Mouse (Mus musculus): ENCODE data around the gene Prc1. TPM values are rescaled to one million over a fixed set of nuclear protein-coding genes. Genes with fewer than 3 reads are reported as not detected.
A peak's percentile ranks its signal among the peaks of the same experiment; 100 is the strongest.

Gene Prc1
- polyA plus RNA-seq, 1 experiment from 2014 or later = 57.6 TPM

- DNase-seq (no peak), ATAC-seq (no peak)
- Histone ChIP-seq H3K4me1 (ENCODE audit: insufficient read depth) (peaks cover 6% of the 10 kb centered on the region), H3K27me3 (ENCODE audit: insufficient read depth, low read length) (no peaks in the 10 kb centered on the region), H3K27ac (ENCODE audit: low read depth) (no peak overlapping the region), H3K4me2 (ENCODE audit: low read depth, low read length) (no peak overlapping the region), H3K9me3 (ENCODE audit: low read length) (no peaks in the 10 kb centered on the region), H3K4me3 (ENCODE audit: low read depth, low read length) (no peak overlapping the region), H3K9ac (replicated peaks) (no peak overlapping the region), H3K36me3 (replicated peaks; ENCODE audit: insufficient read depth, low read length) (peaks cover 68% of the 10 kb centered on the region)
- WGBS (ENCODE audit: insufficient replicate concordance) = 82% methylated on average over 3 of the region's 3 CpGs
- TF ChIP-seq EP300 (IDR thresholded peaks at IDR 0.05; ENCODE audit: low read depth) (no peak), CTCF (IDR thresholded peaks at IDR 0.05; ENCODE audit: low read depth) (no peak)
Measured at GRCm38 (mm10) chr7:80281646-80282045, 12.6 kb upstream of the Prc1 start.

GRCm38 (mm10) chr7:80283226-80283918 lies 10.9 kb upstream of the Prc1 start:
- Histone ChIP-seq H3K9me3 (ENCODE audit: low read length) (no peaks in the 10 kb centered on the region), H3K36me3 (replicated peaks; ENCODE audit: insufficient read depth, low read length) (peaks cover 69% of the 10 kb centered on the region), H3K4me2 (ENCODE audit: low read depth, low read length) (no peak overlapping the region), H3K27ac (ENCODE audit: low read depth) (0 out of 2 replicates have a peak overlapping the region, but pooled peaks have one; percentile 11), H3K27me3 (ENCODE audit: insufficient read depth, low read length) (no peaks in the 10 kb centered on the region), H3K4me3 (ENCODE audit: low read depth, low read length) (no peak overlapping the region), H3K4me1 (ENCODE audit: insufficient read depth) (peaks cover 6% of the 10 kb centered on the region), H3K9ac (replicated peaks) (0 out of 2 replicates have a peak overlapping the region, but pooled peaks have one; percentile 41)
- peak; percentile 87 for ATAC-seq
- no peak for TF ChIP-seq CTCF (IDR thresholded peaks at IDR 0.05; ENCODE audit: low read depth)
- TF ChIP-seq EP300 (IDR thresholded peaks at IDR 0.05; ENCODE audit: low read depth) = peak; percentile 33; the same call in 1 of the 2 replicates
- no peak for DNase-seq
- WGBS (ENCODE audit: insufficient replicate concordance) = 54% methylated on average over 3 of the region's 3 CpGs

- ATAC-seq = no peak
- peaks cover 61% of the 10 kb centered on the region for H3K36me3 ChIP-seq (replicated peaks; ENCODE audit: insufficient read depth, low read length)
- H3K9me3 ChIP-seq (ENCODE audit: low read length) = no peaks in the 10 kb centered on the region
- TF ChIP-seq CTCF (IDR thresholded peaks at IDR 0.05; ENCODE audit: low read depth) (no peak), EP300 (IDR thresholded peaks at IDR 0.05; ENCODE audit: low read depth) (no peak)
- no peak overlapping the region for H3K27ac ChIP-seq (ENCODE audit: low read depth)
- H3K9ac ChIP-seq (replicated peaks) = no peak overlapping the region
- 84% methylated on average over 5 of the region's 5 CpGs for WGBS (ENCODE audit: insufficient replicate concordance)
- no peak overlapping the region for H3K4me3 ChIP-seq (ENCODE audit: low read depth, low read length)
- H3K27me3 ChIP-seq (ENCODE audit: insufficient read depth, low read length) = no peaks in the 10 kb centered on the region
- H3K4me2 ChIP-seq (ENCODE audit: low read depth, low read length) = no peak overlapping the region
- H3K4me1 ChIP-seq (ENCODE audit: insufficient read depth) = peaks cover 6% of the 10 kb centered on the region
- DNase-seq = no peak
Measured at GRCm38 (mm10) chr7:80284391-80284790, 9.9 kb upstream of the Prc1 start.

GRCm38 (mm10) chr7:80285725-80286124 lies 8.5 kb upstream of the Prc1 start:
- Histone ChIP-seq H3K4me3 (ENCODE audit: low read depth, low read length) (no peak overlapping the region), H3K27ac (ENCODE audit: low read depth) (no peak overlapping the region), H3K9ac (replicated peaks) (no peak overlapping the region), H3K9me3 (ENCODE audit: low read length) (no peaks in the 10 kb centered on the region), H3K36me3 (replicated peaks; ENCODE audit: insufficient read depth, low read length) (peaks cover 60% of the 10 kb centered on the region), H3K27me3 (ENCODE audit: insufficient read depth, low read length) (no peaks in the 10 kb centered on the region), H3K4me1 (ENCODE audit: insufficient read depth) (peaks cover 6% of the 10 kb centered on the region), H3K4me2 (ENCODE audit: low read depth, low read length) (no peak overlapping the region)
- 92% methylated on average over 6 of the region's 6 CpGs for WGBS (ENCODE audit: insufficient replicate concordance)
- TF ChIP-seq EP300 (IDR thresholded peaks at IDR 0.05; ENCODE audit: low read depth) = no peak
- no peak for TF ChIP-seq CTCF (IDR thresholded peaks at IDR 0.05; ENCODE audit: low read depth)
- ATAC-seq (no peak), DNase-seq (no peak)

- DNase-seq (no peak), ATAC-seq (no peak)
- peaks cover 6% of the 10 kb centered on the region for H3K4me1 ChIP-seq (ENCODE audit: insufficient read depth)
- no peaks in the 10 kb centered on the region for H3K27me3 ChIP-seq (ENCODE audit: insufficient read depth, low read length)
- 78% methylated on average over 10 of the region's 10 CpGs for WGBS (ENCODE audit: insufficient replicate concordance)
- H3K4me2 ChIP-seq (ENCODE audit: low read depth, low read length) = no peak overlapping the region
- no peak overlapping the region for H3K4me3 ChIP-seq (ENCODE audit: low read depth, low read length)
- H3K36me3 ChIP-seq (replicated peaks; ENCODE audit: insufficient read depth, low read length) = peaks cover 57% of the 10 kb centered on the region
- no peak overlapping the region for H3K27ac ChIP-seq (ENCODE audit: low read depth)
- H3K9ac ChIP-seq (replicated peaks) = no peak overlapping the region
- TF ChIP-seq EP300 (IDR thresholded peaks at IDR 0.05; ENCODE audit: low read depth) (no peak), CTCF (IDR thresholded peaks at IDR 0.05; ENCODE audit: low read depth) (no peak)
- H3K9me3 ChIP-seq (ENCODE audit: low read length) = no peaks in the 10 kb centered on the region
Measured at GRCm38 (mm10) chr7:80287736-80288135, 6.5 kb upstream of the Prc1 start.

- Histone ChIP-seq H3K4me3 (ENCODE audit: low read depth, low read length) (peak overlapping the region; percentile 85), H3K4me1 (ENCODE audit: insufficient read depth) (peaks cover 13% of the 10 kb centered on the region; the same call in 1 of the 2 replicates), H3K9ac (replicated peaks) (peak overlapping the region; percentile 96), H3K27me3 (ENCODE audit: insufficient read depth, low read length) (no peaks in the 10 kb centered on the region), H3K27ac (ENCODE audit: low read depth) (peak overlapping the region; percentile 73), H3K9me3 (ENCODE audit: low read length) (no peaks in the 10 kb centered on the region), H3K4me2 (ENCODE audit: low read depth, low read length) (peak overlapping the region; percentile 85), H3K36me3 (replicated peaks; ENCODE audit: insufficient read depth, low read length) (peaks cover 25% of the 10 kb centered on the region)
- peak; percentile 44 for ATAC-seq
- no peak for DNase-seq
- 9% methylated on average over 37 of the region's 37 CpGs for WGBS (ENCODE audit: insufficient replicate concordance)
- no peak for TF ChIP-seq EP300 (IDR thresholded peaks at IDR 0.05; ENCODE audit: low read depth)
- no peak for TF ChIP-seq CTCF (IDR thresholded peaks at IDR 0.05; ENCODE audit: low read depth)
Measured at GRCm38 (mm10) chr7:80294764-80295648, 756 bp downstream of the Prc1 start.

Data from liver, postnatal 0 days (tissue).